Mouse (Mus musculus): ENCODE measurements at regions not wholly inside any gene's neighbourhood (a gene's known extent, or its start where the extent isn't known, plus 50 kb on each side); places are given as distances from the start of the nearest gene placed in this dataset.

DNA sequence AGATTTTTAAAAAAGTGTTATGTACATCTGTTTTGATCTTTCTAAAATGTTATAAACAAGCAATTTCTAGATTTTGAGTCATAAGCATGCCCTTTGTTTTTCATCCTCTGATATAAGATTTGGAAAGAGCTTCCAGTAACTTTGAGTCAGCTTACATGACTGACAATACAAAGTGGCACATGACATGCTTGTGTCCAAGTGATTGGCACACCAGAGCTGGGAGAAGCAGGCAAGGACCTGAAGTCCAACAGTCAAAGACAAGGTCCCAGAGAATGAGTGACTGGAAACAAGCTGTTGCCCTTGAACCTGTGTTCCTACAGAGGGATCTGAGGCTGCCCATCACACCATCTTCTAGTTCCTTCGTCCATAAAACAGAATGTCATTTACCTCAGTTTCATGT, 708.5 kb upstream of the N6amt1 start:
- intact Hi-C loops (cut with DNase I) = loop anchor here (1.0 to 5.0 kb wide), 5 partner anchors 227 to 747 kb away; no protein-coding TSS in a partner anchor
- peak in 1 of 2 experiments; percentile 9 for DNase-seq

DNA sequence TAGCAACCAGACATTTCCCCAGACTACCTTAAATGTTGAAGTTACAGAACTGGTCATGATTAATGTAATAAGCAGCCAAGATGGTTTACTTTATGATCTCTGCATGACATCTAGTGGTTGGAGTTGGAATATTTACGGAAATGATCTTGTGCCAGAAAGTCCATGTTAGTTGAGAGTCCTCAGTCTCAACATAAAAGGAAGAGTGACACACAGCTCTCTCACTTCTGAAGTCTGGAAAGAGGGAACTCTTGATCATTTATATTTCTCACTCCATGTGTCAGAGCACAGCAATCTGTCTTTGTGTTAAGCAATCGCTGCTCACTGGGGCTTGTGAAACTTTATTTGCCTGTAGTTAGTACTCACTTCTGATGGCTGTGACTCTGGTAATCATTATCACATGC, 709.1 kb upstream of the N6amt1 start:
- intact Hi-C loops (cut with DNase I) = loop anchor here (1.0 to 5.0 kb wide), 7 partner anchors 226 to 838 kb away; no protein-coding TSS in a partner anchor
- DNase-seq = peak; percentile 80 to 83

DNA sequence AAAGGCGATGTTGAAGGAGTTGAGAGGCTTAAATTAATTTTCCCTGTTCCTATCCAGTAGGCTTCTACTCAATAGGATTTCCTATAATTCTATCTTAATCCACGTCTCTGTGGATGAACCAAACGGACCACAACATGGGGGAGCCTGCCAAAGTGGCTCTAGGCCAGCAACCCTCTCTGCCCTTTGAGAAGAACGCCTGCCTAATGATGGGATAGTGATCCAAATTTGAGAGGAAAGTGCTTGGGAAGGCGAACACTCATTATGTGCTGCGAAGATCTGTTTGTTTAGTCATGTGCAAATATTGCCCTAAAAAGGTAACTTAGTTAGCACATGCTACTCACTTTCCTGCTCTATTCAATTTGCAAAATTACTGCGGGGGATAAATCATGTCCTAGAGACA, 702.5 kb upstream of the Adamts5 start:
- intact Hi-C loops (cut with DNase I) = no loop called here
- DNase-seq = peak in 1 of 2 experiments; percentile 1

DNA sequence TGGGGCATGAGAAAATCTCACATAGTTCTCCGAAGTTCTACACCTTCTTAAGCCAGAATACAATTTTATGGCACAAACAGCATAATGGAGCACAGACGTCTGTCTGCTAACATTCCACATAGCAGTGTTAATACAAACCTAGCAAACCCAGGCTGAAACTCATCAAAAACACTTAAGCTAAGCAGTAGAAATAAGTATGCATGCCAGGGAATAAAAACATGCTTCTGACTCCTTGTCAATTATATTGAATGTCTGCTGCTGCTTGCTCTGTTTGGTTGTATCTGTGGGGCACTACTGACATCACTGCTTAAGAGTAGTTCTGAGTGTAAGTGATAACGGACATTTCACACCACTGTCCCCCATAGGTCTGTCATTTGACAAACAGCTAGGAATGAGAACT, 693.4 kb upstream of the Adamts5 start:
- no peak for DNase-seq
- intact Hi-C loops (cut with DNase I) = no loop called here

DNA sequence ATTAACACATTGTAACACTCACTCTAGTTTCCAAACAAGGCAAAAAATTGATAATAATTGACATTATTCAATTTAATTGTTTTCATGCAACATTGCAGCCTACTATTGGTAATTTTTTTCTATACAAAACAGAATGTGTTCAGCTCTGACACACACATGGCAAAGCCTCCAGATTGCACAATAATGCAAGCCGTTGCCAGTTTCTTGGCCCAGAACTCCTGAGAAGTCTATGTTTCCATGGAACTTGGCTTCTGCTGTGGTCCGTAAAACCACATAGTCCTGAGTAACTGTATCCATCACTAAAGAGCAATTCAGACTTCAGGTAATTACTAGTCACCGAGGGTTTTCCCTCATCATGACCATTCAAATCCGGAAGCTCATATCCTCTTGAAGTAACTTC, 684.4 kb upstream of the Adamts5 start:
- intact Hi-C loops (cut with DNase I) = no loop called here
- DNase-seq = peak in 1 of 2 experiments; percentile 8

DNA sequence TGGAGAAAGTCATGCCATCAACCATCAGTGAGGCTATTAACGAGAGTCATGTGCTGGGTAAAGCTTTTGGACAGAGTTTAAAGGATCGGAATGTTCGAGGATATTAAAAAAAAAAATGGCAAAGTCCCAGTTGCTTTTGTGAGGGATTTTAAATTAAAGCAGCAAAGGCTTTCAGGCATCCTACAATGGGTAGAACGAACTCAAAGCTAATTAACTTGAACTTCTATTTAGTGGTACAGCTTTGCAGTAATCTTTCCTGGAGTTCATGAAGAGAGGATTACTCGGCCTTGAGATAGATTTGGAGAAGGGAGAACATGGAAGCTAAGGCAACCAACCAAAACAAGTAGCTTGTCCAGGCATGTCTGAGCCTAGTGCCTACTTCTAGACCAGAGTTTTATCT, 676.7 kb upstream of the Adamts5 start:
- no peak for DNase-seq
- intact Hi-C loops (cut with DNase I) = no loop called here

DNA sequence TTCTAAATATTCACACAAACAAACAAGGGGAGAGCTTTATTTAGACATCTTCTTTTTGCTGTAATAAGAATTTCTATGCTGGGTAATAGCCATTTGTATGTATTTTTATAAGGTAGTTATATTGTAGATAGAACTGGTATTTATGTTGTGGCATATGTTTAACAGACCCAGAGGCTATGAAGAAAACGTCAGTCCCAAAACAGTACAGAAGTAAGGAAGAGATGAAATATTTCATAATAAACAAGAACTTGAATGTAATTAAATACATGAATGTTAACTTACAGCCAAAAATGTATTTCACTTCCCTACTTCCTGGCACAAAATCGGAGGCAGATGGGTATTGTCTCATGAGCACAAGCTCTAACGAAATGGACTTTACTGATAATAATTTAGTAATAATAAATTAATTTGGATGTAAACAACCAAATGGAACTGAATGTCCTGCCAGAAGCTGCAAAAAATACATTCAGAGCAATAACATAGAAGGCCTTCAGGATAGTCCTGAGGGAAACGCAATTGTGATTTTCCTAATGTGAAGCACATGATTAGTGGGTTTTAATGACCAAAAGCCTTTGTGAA, 645.9 kb upstream of the Adamts5 start:
- DNase-seq = no peak
- intact Hi-C loops (cut with DNase I) = no loop called here

DNA sequence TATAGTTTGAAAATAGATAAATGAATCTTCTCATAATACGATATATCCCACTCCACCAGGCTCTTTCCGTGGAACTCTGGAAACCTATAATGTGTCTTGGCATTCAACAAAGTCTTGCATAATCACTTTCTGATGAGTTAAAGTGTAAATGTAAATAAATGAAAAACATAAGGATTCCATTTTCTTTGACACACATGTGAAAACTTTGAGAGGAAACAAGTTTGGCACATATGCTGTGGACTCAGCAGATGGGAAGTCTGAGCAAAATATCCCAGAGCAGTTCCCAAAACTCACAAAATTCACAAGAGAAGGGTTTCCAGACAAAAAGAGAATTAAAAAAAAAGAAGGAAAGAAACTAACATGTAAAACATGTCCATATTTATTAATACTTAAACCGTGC, 645.3 kb upstream of the Adamts5 start:
- intact Hi-C loops (cut with DNase I) = no loop called here
- no peak for DNase-seq

DNA sequence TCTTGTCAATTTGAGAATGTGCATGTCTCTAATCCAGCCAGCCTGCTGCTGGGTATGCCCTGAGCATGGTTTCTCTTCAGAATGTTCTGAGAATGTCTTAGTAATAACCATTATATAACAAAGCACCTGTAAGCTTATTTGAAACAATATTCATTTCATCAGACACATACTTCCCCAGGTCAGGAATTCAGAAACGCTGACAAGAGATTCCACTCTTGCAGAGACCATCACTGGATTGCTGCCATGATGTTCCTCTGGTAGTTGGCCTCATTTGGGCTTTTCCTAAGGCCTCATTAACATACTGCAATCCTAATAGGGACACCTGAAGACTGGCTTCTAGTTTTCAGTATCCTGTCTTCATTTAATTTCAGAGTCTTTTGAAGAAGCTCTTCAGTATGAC, 642.5 kb upstream of the Adamts5 start:
- DNase-seq = no peak
- intact Hi-C loops (cut with DNase I) = no loop called here

DNA sequence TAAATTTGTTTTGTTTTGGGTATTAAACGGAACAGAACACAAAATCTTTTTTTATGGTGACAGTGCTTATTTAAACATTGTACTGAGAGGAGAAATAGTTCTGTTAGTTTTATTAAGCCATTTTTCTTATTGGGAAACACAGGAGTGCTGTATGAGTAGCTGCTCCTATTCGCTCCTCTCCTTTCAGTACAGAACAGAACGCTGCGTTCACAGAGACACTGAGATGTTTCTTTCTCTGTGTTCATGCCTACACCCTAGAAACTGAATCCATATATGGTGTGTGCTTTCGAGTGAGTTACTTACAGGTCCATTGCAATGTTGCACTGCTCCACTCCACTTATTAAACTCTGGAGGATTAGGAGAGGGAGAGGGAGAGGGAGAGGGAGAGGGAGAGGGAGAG, 634.9 kb upstream of the Adamts5 start:
- intact Hi-C loops (cut with DNase I) = no loop called here
- no peak for DNase-seq

DNA sequence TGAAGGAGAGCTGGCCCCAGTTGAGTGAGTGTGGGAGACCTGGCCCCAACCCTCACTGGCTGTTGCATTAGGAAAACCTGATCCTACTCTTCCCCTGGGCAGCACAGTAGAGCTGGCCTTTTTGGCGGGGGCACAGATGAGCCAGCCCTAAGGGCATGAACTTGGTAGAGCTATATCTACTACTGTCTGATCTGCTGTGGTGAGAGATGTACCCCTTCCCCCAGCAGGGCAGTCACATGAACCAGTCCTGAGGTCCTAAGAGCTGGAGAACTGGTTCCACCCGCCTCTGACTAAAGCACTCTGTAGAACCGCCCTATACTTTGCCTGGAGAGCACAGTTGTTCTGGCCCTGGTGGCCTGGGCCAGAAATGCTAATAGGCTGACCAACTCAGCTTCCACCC, 622.5 kb upstream of the Adamts5 start:
- intact Hi-C loops (cut with DNase I) = no loop called here

DNA sequence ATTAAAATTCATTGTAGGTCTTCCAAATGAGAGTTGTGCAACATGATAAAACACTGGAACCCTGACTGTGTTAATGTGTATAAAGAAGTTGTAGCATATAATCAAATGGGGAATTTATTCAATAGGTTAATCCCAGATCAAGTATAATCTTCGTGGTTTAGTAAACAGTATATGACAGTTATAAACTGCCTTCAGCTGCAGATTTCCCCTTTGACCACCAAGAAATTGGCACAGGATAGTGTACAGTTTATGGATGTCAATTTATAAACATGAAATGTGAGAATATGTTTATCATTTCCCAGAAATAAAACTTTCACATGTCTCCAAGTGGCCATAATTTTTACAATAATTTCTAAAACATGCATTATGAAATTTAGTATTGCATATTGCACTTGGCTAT, 615.3 kb upstream of the Adamts5 start:
- intact Hi-C loops (cut with DNase I) = no loop called here
- no peak for DNase-seq

More for the DNA sequence above, 622.5 kb upstream of the Adamts5 start:
- no peak for DNase-seq

DNA sequence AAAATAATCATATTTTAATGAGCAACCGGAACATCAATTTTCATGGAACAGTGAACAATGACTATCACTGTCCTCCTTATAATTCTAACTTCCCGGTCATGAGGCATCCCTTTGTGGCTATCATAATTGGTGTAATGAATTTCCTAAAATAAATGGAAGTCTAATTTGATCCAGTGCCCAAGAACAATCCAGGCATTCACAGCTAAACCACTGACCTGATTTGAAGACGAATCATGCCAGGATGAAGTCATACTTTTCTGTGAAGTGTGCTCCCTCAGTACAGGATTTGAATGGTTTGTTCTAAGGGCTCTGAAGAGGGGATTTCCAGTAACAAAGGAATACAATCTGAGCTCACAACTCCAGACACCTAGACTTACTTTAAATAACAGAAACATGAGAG, 614.5 kb upstream of the Adamts5 start:
- intact Hi-C loops (cut with DNase I) = no loop called here
- no peak for DNase-seq

DNA sequence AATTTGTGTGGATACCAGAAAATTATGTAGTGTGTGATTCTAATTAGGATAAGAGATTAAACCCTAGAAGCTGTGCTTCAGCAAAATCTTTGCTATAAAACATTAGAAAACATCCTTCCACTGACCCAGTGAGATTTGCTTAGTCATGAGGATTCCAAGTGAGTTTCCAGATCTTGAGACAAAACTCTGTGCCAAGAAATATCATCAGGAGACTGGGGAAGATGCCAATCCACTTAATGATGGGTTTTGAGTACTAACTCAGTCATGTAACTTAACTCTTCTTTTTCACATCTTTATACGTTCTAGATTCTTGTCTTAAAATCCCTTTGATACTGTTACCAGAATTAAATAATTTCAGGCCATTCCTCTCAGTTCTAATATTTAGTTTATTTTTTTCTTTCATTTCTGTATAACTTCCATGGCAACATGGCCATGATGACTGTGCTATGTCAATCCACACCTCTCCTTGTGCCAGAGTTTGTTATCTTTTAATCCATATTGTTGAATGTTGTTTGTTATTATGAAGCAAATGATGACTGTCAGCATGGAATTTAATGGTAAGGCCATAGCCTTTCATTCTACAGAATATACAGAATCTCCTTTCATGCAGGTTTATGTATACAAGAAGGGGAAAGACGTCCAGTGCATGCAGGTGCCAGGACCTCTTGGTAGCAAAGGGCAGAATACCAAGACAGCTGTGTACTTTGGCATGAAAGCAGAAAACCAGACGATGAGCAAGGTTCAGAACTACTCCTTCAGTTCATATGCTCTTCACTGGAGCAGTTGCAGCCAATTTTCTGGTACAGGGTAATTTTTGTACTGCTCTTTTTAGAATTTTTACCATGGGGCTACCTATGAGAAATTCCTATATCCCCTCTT, 599.7 kb upstream of the Adamts5 start:
- intact Hi-C loops (cut with DNase I) = no loop called here
- peak; percentile 10 to 11 for DNase-seq

DNA sequence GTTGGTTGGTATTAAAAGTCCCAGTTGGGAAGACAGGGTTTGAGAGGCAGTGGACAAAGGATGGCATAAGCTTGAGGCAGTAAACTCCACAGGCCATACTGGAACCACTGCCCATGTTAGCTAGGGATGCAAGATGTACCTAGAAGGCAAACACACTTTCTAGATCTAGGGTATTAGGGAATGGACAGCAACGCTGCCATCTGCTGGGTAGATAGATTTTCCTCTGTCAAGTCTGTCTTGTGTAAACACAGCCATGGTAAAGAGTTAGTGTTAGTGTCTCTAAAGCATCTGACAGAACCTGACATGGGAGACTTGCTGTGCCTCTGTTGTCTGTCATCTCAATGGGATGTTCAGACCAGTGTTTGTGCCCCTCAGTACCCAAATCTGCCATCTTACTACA, 573.5 kb upstream of the Adamts5 start:
- intact Hi-C loops (cut with DNase I) = loop anchor here (5.0 kb wide), 1 partner anchor 668 kb away; no protein-coding TSS in a partner anchor
- peak; percentile 2 to 3 for DNase-seq

DNA sequence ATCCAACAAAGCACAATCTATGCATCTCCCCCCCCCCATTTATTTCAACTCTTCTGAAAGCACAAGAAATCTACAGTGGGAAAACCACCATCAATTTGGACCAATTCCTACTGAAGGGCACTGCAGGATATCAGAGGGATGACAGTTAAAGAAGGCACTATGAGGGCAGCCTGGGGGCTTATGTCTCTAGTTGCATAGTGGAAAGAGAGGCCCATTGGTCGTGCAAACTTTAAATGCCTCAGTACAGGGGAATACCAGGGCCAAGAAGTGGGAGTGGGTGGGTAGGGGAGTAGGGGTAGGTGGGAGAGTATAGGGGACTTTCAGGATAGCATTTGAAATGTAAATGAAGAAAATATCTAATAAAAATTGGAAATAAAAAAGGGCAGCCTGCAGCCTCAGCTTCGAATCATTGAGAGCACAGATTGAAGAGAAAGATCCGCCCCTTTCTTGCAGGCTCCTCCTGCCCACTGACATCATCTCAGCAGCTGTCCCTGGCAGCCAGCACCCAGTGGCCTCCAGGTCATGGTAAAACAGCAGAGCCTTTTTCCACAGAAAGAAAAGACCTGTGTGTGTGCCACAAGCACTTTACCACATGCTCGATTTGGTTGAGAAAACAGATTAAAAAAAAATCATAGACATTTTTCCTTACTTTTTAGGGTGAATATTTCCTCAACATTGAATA, 571.6 kb upstream of the Adamts5 start:
- intact Hi-C loops (cut with DNase I) = no loop called here
- peak; percentile 7 to 12 for DNase-seq

DNA sequence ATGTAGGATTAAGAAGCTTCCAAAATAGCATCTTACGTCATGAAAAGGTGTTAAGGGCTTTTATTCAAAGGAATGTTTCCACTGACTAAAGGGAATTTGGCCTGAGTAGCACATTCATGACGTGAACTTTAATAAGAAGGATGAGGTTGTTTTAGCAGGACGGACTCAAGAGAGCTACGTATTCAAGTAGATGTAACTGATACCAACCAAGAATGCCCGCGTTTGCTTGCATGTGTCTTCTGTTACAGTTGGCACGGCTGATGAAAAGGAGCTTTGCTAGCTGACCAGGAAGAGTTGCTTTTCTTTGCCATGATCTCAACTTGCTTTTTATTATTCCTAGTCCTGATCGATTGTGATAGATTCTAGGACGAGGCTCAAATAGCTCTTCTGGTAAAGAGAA, 559.4 kb upstream of the Adamts5 start:
- intact Hi-C loops (cut with DNase I) = no loop called here
- DNase-seq = no peak

DNA sequence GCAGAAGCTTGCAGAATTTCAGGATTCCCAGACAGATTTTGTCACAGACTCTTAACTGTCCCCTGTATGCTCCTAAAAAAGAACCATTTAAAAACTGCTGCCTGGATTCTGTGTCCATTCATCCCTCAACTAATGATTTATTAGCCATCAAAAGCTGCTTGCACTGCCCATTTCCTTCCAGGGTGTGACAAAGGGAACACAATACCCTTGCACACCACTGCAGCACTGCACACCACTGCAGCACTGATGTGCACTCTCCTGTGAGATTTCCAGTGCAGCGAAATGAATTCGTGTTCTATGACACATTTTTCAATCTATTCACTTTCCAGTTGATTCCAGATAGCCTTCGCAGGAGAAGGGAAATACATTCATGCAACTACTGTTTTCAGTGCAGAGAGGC, 555.0 kb upstream of the Adamts5 start:
- intact Hi-C loops (cut with DNase I) = no loop called here
- DNase-seq = no peak

DNA sequence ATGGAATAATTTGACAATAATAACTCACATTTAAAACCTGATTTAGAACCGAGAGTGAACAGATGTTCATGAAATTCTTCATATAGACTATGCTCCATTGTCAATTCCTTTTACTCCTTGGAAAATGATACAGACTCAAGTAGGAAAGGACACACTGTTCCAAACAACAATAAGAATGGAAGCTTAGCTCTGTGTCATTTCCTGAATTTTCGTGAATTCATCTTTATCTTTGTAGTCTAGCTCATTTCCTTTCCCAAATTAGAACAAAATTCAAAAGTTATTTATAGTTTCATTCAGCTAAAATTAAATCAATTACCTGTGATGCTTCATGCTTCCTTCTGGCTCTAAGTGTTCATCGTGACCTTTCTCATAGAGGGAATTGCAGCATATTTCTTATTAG, 553.2 kb upstream of the Adamts5 start:
- intact Hi-C loops (cut with DNase I) = no loop called here
- DNase-seq = no peak

DNA sequence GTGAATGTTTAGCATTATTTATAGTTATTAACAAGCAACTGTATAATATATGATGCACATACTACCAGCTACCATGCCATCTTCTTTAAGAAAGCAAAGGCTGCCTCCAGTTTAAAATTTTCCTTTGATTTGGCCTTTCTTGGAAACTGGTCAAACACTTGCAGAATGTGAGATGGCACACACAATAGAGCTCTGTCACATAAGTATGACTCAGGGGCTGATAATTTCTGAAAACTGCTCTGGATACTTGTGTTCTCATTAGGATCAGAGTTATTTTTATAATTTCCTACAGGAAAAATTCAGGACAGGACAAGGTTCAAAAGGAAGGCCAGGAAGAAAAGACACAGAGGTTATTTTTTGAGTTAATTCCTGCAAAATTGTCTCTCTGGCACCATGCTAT, 552.4 kb upstream of the Adamts5 start:
- intact Hi-C loops (cut with DNase I) = no loop called here
- DNase-seq = peak in 1 of 2 experiments; percentile 4

DNA sequence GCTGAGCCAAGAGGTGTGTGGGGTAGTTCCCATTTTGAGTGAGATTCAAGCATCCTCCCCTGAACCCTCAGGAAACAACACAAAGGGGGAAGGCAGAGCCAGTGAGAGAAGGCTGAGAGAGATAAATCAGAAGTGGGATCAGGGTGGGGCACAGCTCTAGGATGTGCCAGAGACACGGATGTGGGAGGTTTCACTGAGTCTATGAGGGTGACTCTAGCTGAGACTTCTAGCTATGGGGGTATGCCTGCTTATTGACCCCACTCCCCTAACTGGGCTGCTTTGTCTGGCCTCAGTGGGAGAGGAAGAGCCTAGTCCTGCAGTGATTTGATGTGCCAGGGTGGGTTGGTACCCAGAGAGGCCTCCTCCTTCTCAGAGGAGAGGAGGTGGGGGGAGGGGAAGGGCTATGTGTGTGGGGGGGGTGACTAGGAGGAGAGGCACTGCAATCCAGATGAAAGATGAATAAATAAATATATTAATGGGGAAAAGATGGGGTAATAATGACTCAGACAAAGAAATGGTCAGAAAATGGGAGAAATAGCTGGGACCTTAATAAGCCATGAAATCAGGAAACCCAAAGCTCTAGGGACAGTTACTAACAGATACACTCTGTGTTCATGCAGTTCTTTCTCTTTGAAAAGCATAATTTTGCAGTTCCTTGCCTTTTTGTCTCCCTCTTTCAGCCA, 547.0 kb upstream of the Adamts5 start:
- no peak for DNase-seq

More for the DNA sequence above, 547.0 kb upstream of the Adamts5 start:
- intact Hi-C loops (cut with DNase I) = no loop called here
